Mouse (Mus musculus): ENCODE measurements around the gene Serpine1.

GRCm38 (mm10) chr5:137111542-137112408, 39.7 kb upstream of the Serpine1 start:
- TF ChIP-seq CTCF (IDR thresholded peaks at IDR 0.05; ENCODE audit: control insufficient read depth, insufficient read depth, insufficient read length) = no peak
- no peak for TF ChIP-seq CEBPB (IDR thresholded peaks at IDR 0.05; ENCODE audit: low read depth)
- TF ChIP-seq MAX (IDR thresholded peaks at IDR 0.05) = no peak
- no peak for TF ChIP-seq MYOD1 (IDR thresholded peaks at IDR 0.05; ENCODE audit: control insufficient read depth, insufficient read length, low read depth)
- TF ChIP-seq MYOG (IDR thresholded peaks at IDR 0.05; ENCODE audit: control insufficient read depth, extremely low read depth, insufficient read length) = no peak
- TF ChIP-seq USF1 (IDR thresholded peaks at IDR 0.05; ENCODE audit: low read depth) = no peak
- no peak for TF ChIP-seq FOSL1 (IDR thresholded peaks at IDR 0.05; ENCODE audit: insufficient read depth, low read length, poor library complexity, severe bottlenecking)

Data from C2C12 (cell line).